ENCODE assay signal across 21 mouse cellular contexts in genomic region chr10:42027337-42027736, GRCm38 (mm10). TPM values are rescaled to one million over a fixed set of nuclear protein-coding genes. Genes with fewer than 3 reads are reported as not detected.
A peak's percentile ranks its signal among the peaks of the same experiment; 100 is the strongest.
DNase-seq lines count a peak whose midpoint lies in the region; ATAC-seq and TF ChIP-seq lines count a peak whose summit lies in the region.
"Had no signal": no experiment of that assay in that cellular context is flagged by ENCODE, and none has a peak within 500 bp of the region (broad histone marks: within the 10 kb centered on the region; RNA-seq: fewer than 3 reads in every experiment).

No protein-coding gene starts in this region.

- no peaks in the 10 kb centered on the region for H3K27me3 ChIP-seq in intestine, embryonic 16.5 days (replicated peaks; ENCODE audit: control insufficient read depth, insufficient read depth, low read length)
- H3K27me3 ChIP-seq in stomach, postnatal 0 days (ENCODE audit: control insufficient read depth, insufficient read depth, low read length): no peaks in the 10 kb centered on the region
- H3K27me3 ChIP-seq: embryonic facial prominence, embryonic 12.5 days; forebrain, embryonic 13.5 days; neural tube, embryonic 12.5 days had no signal

- no peak for TF ChIP-seq CTCF in stomach, postnatal 0 days (IDR thresholded peaks at IDR 0.05; ENCODE audit: low read depth)

- peaks cover 9% of the 10 kb centered on the region; the same call in 1 of the 2 replicates for H3K4me1 ChIP-seq in intestine, embryonic 16.5 days (ENCODE audit: control insufficient read depth, insufficient read depth, low read length)
- H3K4me1 ChIP-seq in stomach, postnatal 0 days (replicated peaks; ENCODE audit: control insufficient read depth, insufficient read depth): no peaks in the 10 kb centered on the region

- H3K4me2 ChIP-seq in intestine, embryonic 16.5 days (ENCODE audit: low read depth, low read length): peak overlapping the region; percentile 30
- H3K4me2 ChIP-seq in stomach, postnatal 0 days (replicated peaks; ENCODE audit: low read depth): peak overlapping the region; percentile 21
- H3K4me2 ChIP-seq: embryonic facial prominence, embryonic 12.5 days; forebrain, embryonic 13.5 days; heart, embryonic 15.5 days; liver, embryonic 11.5 days; midbrain, embryonic 11.5 days; neural tube, embryonic 12.5 days had no signal

- 39% methylated on average over 11 of the region's 11 CpGs for WGBS in intestine, embryonic 16.5 days
- WGBS in stomach, postnatal 0 days: 42% methylated on average over 11 of the region's 11 CpGs

- peak; percentile 23 for DNase-seq in kidney, postnatal 14 days
- DNase-seq in kidney, postnatal 10 days: no peak
- DNase-seq in lung, postnatal 10 days: peak; percentile 10
- DNase-seq in lung, postnatal 14 days: no peak
- no peak for DNase-seq in stomach, postnatal 0 days (ENCODE audit: low spot score)
- DNase-seq: adrenal gland, postnatal 36 days; cerebellum, adult 2 months; gastrocnemius, postnatal 14 days; heart, postnatal 4 days; thymus, postnatal 14 days had no signal

- H3K36me3 ChIP-seq in intestine, embryonic 16.5 days (ENCODE audit: control insufficient read depth, insufficient read depth, low read length): no peaks in the 10 kb centered on the region
- H3K36me3 ChIP-seq in stomach, postnatal 0 days (ENCODE audit: control insufficient read depth, insufficient read depth, low read length): no peaks in the 10 kb centered on the region
- H3K36me3 ChIP-seq: embryonic facial prominence, embryonic 12.5 days; heart, embryonic 15.5 days; neural tube, embryonic 12.5 days had no signal

- no peak for TF ChIP-seq EP300 in stomach, postnatal 0 days (optimal IDR thresholded peaks at IDR 0.05)

- H3K27ac ChIP-seq in intestine, embryonic 16.5 days (ENCODE audit: low read length): no peak overlapping the region
- no peak overlapping the region for H3K27ac ChIP-seq in stomach, postnatal 0 days (replicated peaks)
- H3K27ac ChIP-seq: embryonic facial prominence, embryonic 12.5 days; forebrain, embryonic 13.5 days; heart, embryonic 15.5 days; left cerebral cortex, adult 2 months; neural tube, embryonic 12.5 days had no signal

- H3K9me3 ChIP-seq in intestine, embryonic 16.5 days (ENCODE audit: control insufficient read depth, low read length): no peaks in the 10 kb centered on the region
- no peaks in the 10 kb centered on the region for H3K9me3 ChIP-seq in stomach, postnatal 0 days (ENCODE audit: control insufficient read depth, low read length)
- H3K9me3 ChIP-seq: embryonic facial prominence, embryonic 12.5 days; forebrain, embryonic 13.5 days; heart, embryonic 15.5 days; neural tube, embryonic 12.5 days had no signal

- no peak overlapping the region for H3K9ac ChIP-seq in intestine, embryonic 16.5 days (ENCODE audit: low read depth, low read length)
- H3K9ac ChIP-seq in stomach, postnatal 0 days (ENCODE audit: low read length): no peak overlapping the region
- H3K9ac ChIP-seq: embryonic facial prominence, embryonic 12.5 days; forebrain, embryonic 13.5 days; heart, embryonic 15.5 days; neural tube, embryonic 12.5 days had no signal

- ATAC-seq in intestine, embryonic 16.5 days: no peak
- ATAC-seq in stomach, postnatal 0 days (ENCODE audit: low FRiP score, low TSS enrichment): peak; percentile 28; the same call in 1 of the 2 replicates
- no peak for ATAC-seq in granulocyte monocyte progenitor cell, adult 5-6 weeks (replicated peaks; ENCODE audit: poor library complexity, severe bottlenecking)
- ATAC-seq: forebrain, embryonic 13.5 days; hindbrain, embryonic 16.5 days had no signal

- no peak overlapping the region for H3K4me3 ChIP-seq in intestine, embryonic 16.5 days (ENCODE audit: low read length)
- H3K4me3 ChIP-seq in stomach, postnatal 0 days (ENCODE audit: low read depth, low read length): no peak overlapping the region
- H3K4me3 ChIP-seq: embryonic facial prominence, embryonic 12.5 days; erythroblast, embryonic 14.5 days; forebrain, embryonic 13.5 days; heart, embryonic 15.5 days; left cerebral cortex, adult 2 months; neural tube, embryonic 12.5 days had no signal

RNA-seq across cellular contexts. Expression of gene Armc2, which starts 9.1 kb away (rescaled TPM):
- 0.73 and 1.8 TPM in 2 replicates for polyA plus RNA-seq in intestine, embryonic 16.5 days (2015; fragmentation: Nextera tagmentation; extraction: Ambion mirVana)
- polyA plus RNA-seq in stomach, postnatal 0 days (2015; fragmentation: Nextera tagmentation; extraction: Ambion mirVana): 1.5 and 1.8 TPM in 2 replicates
- total RNA-seq in granulocyte monocyte progenitor cell, adult 5-6 weeks (2014; fragmentation: Nextera tagmentation): 0.41 TPM in 1 of 2 replicates, not detected in the other
- total RNA-seq in granulocyte monocyte progenitor cell, adult 5-6 weeks (2017): 0.73 TPM in 1 of 2 replicates, not detected in the other
- polyA plus RNA-seq: erythroblast, embryonic 14.5 days had no signal

Comparison
In these comparisons a context has a peak if more than half of its experiments do, and no peak if none do; other contexts are left out.
1. DNase-seq: peak in kidney, postnatal 14 days (single experiment) and lung, postnatal 10 days (single experiment); none in kidney, postnatal 10 days (single experiment), lung, postnatal 14 days (single experiment) and stomach, postnatal 0 days (single experiment).